In the genomic region with DNA sequence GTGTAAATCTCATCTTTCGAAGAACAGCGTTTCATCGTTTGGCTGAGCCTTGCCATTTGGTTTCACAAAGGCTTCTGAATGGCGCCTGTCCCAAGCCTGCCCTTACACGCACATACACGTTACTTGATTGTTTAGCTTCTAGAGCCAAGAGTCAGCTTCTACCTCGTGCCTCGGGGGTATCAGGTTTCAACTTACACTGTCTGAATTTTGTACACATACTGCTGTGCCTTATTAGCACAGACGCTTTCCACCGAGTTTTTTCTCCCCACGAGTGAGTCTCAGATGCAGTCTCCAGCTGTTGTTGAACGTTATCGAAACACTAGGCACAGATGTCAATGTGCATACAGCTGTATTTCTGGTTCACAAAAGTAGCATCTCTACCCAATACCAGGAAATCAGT, we compare ENCODE assay signal across 11 mouse cellular contexts. TPM values are rescaled to one million over a fixed set of nuclear protein-coding genes. Genes with fewer than 3 reads are reported as not detected.
DNase-seq lines count a peak whose midpoint lies in the region; ATAC-seq and TF ChIP-seq lines count a peak whose summit lies in the region.
"Had no signal": no experiment of that assay in that cellular context is flagged by ENCODE, and none has a peak within 500 bp of the region (broad histone marks: within the 10 kb centered on the region; RNA-seq: fewer than 3 reads in every experiment).

No protein-coding gene starts in this region.

- DNase-seq in forebrain, embryonic 14.5 days (ENCODE audit: low spot score): peak; percentile 60
- peak; percentile 71 for DNase-seq in lung, embryonic 14.5 days
- DNase-seq in lung, postnatal 14 days: no peak
- DNase-seq in retina, postnatal 1 day: no peak
- DNase-seq: right cerebral cortex, postnatal 4 days; thymus, postnatal 14 days had no signal

- H3K36me3 ChIP-seq in forebrain, embryonic 14.5 days (ENCODE audit: control insufficient read depth, insufficient read depth, low read length): no peaks in the 10 kb centered on the region
- H3K36me3 ChIP-seq in forebrain, embryonic 12.5 days (replicated peaks): no peaks in the 10 kb centered on the region
- H3K36me3 ChIP-seq in lung, embryonic 14.5 days (ENCODE audit: insufficient read depth): no peaks in the 10 kb centered on the region
- H3K36me3 ChIP-seq in embryonic facial prominence, embryonic 15.5 days: no peaks in the 10 kb centered on the region
- no peaks in the 10 kb centered on the region for H3K36me3 ChIP-seq in neural tube, embryonic 13.5 days
- H3K36me3 ChIP-seq: liver, embryonic 15.5 days had no signal

- ATAC-seq in forebrain, embryonic 14.5 days: peak; percentile 42; the same call in 1 of the 2 replicates
- no peak for ATAC-seq in forebrain, embryonic 12.5 days (ENCODE audit: low FRiP score)
- ATAC-seq in lung, embryonic 14.5 days (ENCODE audit: insufficient read depth): peak; percentile 89
- peak; percentile 82; the same call in 1 of the 2 replicates for ATAC-seq in embryonic facial prominence, embryonic 15.5 days (ENCODE audit: insufficient number of reproducible peaks, low FRiP score, low TSS enrichment, low read depth)
- ATAC-seq in neural tube, embryonic 13.5 days (ENCODE audit: low read depth): no peak
- ATAC-seq in granulocyte monocyte progenitor cell, adult 5-6 weeks (replicated peaks; ENCODE audit: poor library complexity, severe bottlenecking): no peak

- TF ChIP-seq CTCF in lung, embryonic 14.5 days (IDR thresholded peaks at IDR 0.05; ENCODE audit: low read depth): no peak

- 50% methylated on average over 13 of the region's 13 CpGs for WGBS in forebrain, embryonic 14.5 days
- 61% methylated on average over 13 of the region's 13 CpGs for WGBS in forebrain, embryonic 12.5 days
- WGBS in lung, embryonic 14.5 days: 19% methylated on average over 13 of the region's 13 CpGs
- 7% methylated on average over 13 of the region's 13 CpGs for WGBS in embryonic facial prominence, embryonic 15.5 days
- 59% methylated on average over 13 of the region's 13 CpGs for WGBS in neural tube, embryonic 13.5 days

- 0 out of 2 replicates have a peak, but pooled peaks cover 2% of the 10 kb centered on the region for H3K9me3 ChIP-seq in forebrain, embryonic 14.5 days (replicated peaks; ENCODE audit: control insufficient read depth, low read length)
- peaks cover 6% of the 10 kb centered on the region; the same call in 1 of the 2 replicates for H3K9me3 ChIP-seq in forebrain, embryonic 12.5 days
- no peaks in the 10 kb centered on the region for H3K9me3 ChIP-seq in lung, embryonic 14.5 days (ENCODE audit: low read depth, low read length)
- no peaks in the 10 kb centered on the region for H3K9me3 ChIP-seq in embryonic facial prominence, embryonic 15.5 days (replicated peaks)
- H3K9me3 ChIP-seq in neural tube, embryonic 13.5 days: 0 out of 2 replicates have a peak, but pooled peaks cover 3% of the 10 kb centered on the region
- H3K9me3 ChIP-seq: liver, embryonic 15.5 days had no signal

- H3K4me3 ChIP-seq in forebrain, embryonic 14.5 days (ENCODE audit: low read depth, low read length): no peak overlapping the region
- H3K4me3 ChIP-seq in forebrain, embryonic 12.5 days (replicated peaks): no peak overlapping the region
- H3K4me3 ChIP-seq in lung, embryonic 14.5 days (ENCODE audit: low read depth, low read length): no peak overlapping the region
- no peak overlapping the region for H3K4me3 ChIP-seq in embryonic facial prominence, embryonic 15.5 days (replicated peaks)
- no peak overlapping the region for H3K4me3 ChIP-seq in neural tube, embryonic 13.5 days
- H3K4me3 ChIP-seq: liver, embryonic 15.5 days had no signal

- no peak overlapping the region for H3K9ac ChIP-seq in forebrain, embryonic 14.5 days (ENCODE audit: low read length)
- no peak overlapping the region for H3K9ac ChIP-seq in forebrain, embryonic 12.5 days
- no peak overlapping the region for H3K9ac ChIP-seq in lung, embryonic 14.5 days
- no peak overlapping the region for H3K9ac ChIP-seq in embryonic facial prominence, embryonic 15.5 days
- no peak overlapping the region for H3K9ac ChIP-seq in neural tube, embryonic 13.5 days
- H3K9ac ChIP-seq: liver, embryonic 15.5 days had no signal

- peaks cover 3% of the 10 kb centered on the region for H3K4me1 ChIP-seq in forebrain, embryonic 14.5 days (ENCODE audit: control insufficient read depth, insufficient read depth, low read length)
- H3K4me1 ChIP-seq in forebrain, embryonic 12.5 days: peaks cover 5% of the 10 kb centered on the region; the same call in 1 of the 2 replicates
- H3K4me1 ChIP-seq in lung, embryonic 14.5 days (ENCODE audit: insufficient read depth): peaks cover 8% of the 10 kb centered on the region; the same call in 1 of the 2 replicates
- H3K4me1 ChIP-seq in embryonic facial prominence, embryonic 15.5 days: peaks cover 13% of the 10 kb centered on the region
- peaks cover 9% of the 10 kb centered on the region; the same call in 1 of the 2 replicates for H3K4me1 ChIP-seq in neural tube, embryonic 13.5 days (replicated peaks)

- no peak overlapping the region for H3K4me2 ChIP-seq in forebrain, embryonic 14.5 days (ENCODE audit: low read length)
- H3K4me2 ChIP-seq in forebrain, embryonic 12.5 days: no peak overlapping the region
- peak overlapping the region; percentile 36; the same call in 1 of the 2 replicates for H3K4me2 ChIP-seq in lung, embryonic 14.5 days
- peak overlapping the region; percentile 32 for H3K4me2 ChIP-seq in embryonic facial prominence, embryonic 15.5 days (replicated peaks)
- no peak overlapping the region for H3K4me2 ChIP-seq in neural tube, embryonic 13.5 days
- H3K4me2 ChIP-seq: liver, embryonic 15.5 days had no signal

- H3K27me3 ChIP-seq in forebrain, embryonic 14.5 days (replicated peaks; ENCODE audit: control insufficient read depth, insufficient read depth, low read length): no peaks in the 10 kb centered on the region
- H3K27me3 ChIP-seq in forebrain, embryonic 12.5 days: no peaks in the 10 kb centered on the region
- no peaks in the 10 kb centered on the region for H3K27me3 ChIP-seq in lung, embryonic 14.5 days (ENCODE audit: insufficient read depth, low read length)
- H3K27me3 ChIP-seq in embryonic facial prominence, embryonic 15.5 days: no peaks in the 10 kb centered on the region
- H3K27me3 ChIP-seq in neural tube, embryonic 13.5 days: no peaks in the 10 kb centered on the region

- H3K27ac ChIP-seq in forebrain, embryonic 14.5 days (ENCODE audit: low read depth, low read length): no peak overlapping the region
- no peak overlapping the region for H3K27ac ChIP-seq in forebrain, embryonic 12.5 days
- peak overlapping the region; percentile 78 for H3K27ac ChIP-seq in lung, embryonic 14.5 days (ENCODE audit: low read depth)
- H3K27ac ChIP-seq in embryonic facial prominence, embryonic 15.5 days (replicated peaks): peak overlapping the region; percentile 71
- peak overlapping the region; percentile 52; the same call in 1 of the 2 replicates for H3K27ac ChIP-seq in neural tube, embryonic 13.5 days (replicated peaks)
- H3K27ac ChIP-seq: liver, embryonic 15.5 days had no signal

RNA-seq across cellular contexts. Expression of gene Tmem131l, which starts 19.3 kb away (rescaled TPM):
- polyA plus RNA-seq in forebrain, embryonic 14.5 days (2014; fragmentation: Nextera tagmentation; extraction: Ambion mirVana): 123 and 131 TPM in 2 replicates
- polyA plus RNA-seq in forebrain, embryonic 12.5 days (2016; fragmentation: Nextera tagmentation; extraction: Ambion mirVana): 116 and 130 TPM in 2 replicates
- polyA plus RNA-seq in lung, embryonic 14.5 days (2014; fragmentation: Nextera tagmentation; extraction: Ambion mirVana): 59.5 and 61.9 TPM in 2 replicates
- 56.8 and 60.5 TPM in 2 replicates for polyA plus RNA-seq in embryonic facial prominence, embryonic 15.5 days (2015; fragmentation: Nextera tagmentation; extraction: Ambion mirVana)
- 75.1 and 75.3 TPM in 2 replicates for polyA plus RNA-seq in neural tube, embryonic 13.5 days (2015; fragmentation: Nextera tagmentation; extraction: Ambion mirVana)
- 80.9 and 108 TPM in 2 replicates for total RNA-seq in granulocyte monocyte progenitor cell, adult 5-6 weeks (2014; fragmentation: Nextera tagmentation)
- 25.6 and 31.9 TPM in 2 replicates for total RNA-seq in granulocyte monocyte progenitor cell, adult 5-6 weeks (2017)

Comparison
In these comparisons a context has a peak if more than half of its experiments do, and no peak if none do; other contexts are left out.
1. ATAC-seq: peak in forebrain, embryonic 14.5 days (single experiment), lung, embryonic 14.5 days (single experiment) and embryonic facial prominence, embryonic 15.5 days (single experiment); none in forebrain, embryonic 12.5 days (single experiment), neural tube, embryonic 13.5 days (single experiment) and granulocyte monocyte progenitor cell, adult 5-6 weeks (single experiment).
2. DNase-seq: peak in forebrain, embryonic 14.5 days (single experiment) and lung, embryonic 14.5 days (single experiment); none in lung, postnatal 14 days (single experiment) and retina, postnatal 1 day (single experiment).
3. H3K27ac ChIP-seq: peak in lung, embryonic 14.5 days (single experiment), embryonic facial prominence, embryonic 15.5 days (single experiment) and neural tube, embryonic 13.5 days (single experiment); none in forebrain, embryonic 14.5 days (single experiment) and forebrain, embryonic 12.5 days (single experiment).
4. H3K4me2 ChIP-seq: peak in lung, embryonic 14.5 days (single experiment) and embryonic facial prominence, embryonic 15.5 days (single experiment); none in forebrain, embryonic 14.5 days (single experiment), forebrain, embryonic 12.5 days (single experiment) and neural tube, embryonic 13.5 days (single experiment).